Mouse (Mus musculus) adrenal gland, postnatal 36 days (tissue): ENCODE data around the gene Pus7. TPM values are rescaled to one million over a fixed set of nuclear protein-coding genes. Genes with fewer than 3 reads are reported as not detected.

Experiments used
- total RNA-seq, 2 experiments: library from RNA; stranded (reverse); gene quantifications; 2 replicates each; pipeline ENCODE4 v1.2.3; 2021

The Pus7 gene
- total RNA-seq, 2 experiments from 2014 or later: 19.9 to 22.6 TPM

Other genes with a start within 250 kb of the Pus7 start
- gene Srpk2, start 99.1 kb downstream of the Pus7 start, total RNA-seq: 10 to 100 TPM; 46.6 to 47.2 TPM
- gene Rint1, start 4.0 kb upstream of the Pus7 start, total RNA-seq: 10 to 100 TPM; 21.8 to 26.2 TPM
- gene Tomm7, start 60.5 kb upstream of the Pus7 start, total RNA-seq: 100 to 1,000 TPM; 118 to 121 TPM
- gene Fam126a, start 247.0 kb upstream of the Pus7 start, total RNA-seq: 100 to 1,000 TPM in 1 of 2 experiments, 10 to 100 TPM in 1; 84.2 to 108 TPM